Mouse (Mus musculus) cerebellum, postnatal 14 days (tissue): ENCODE data around the gene Fam122a.

ENCODE experiments used
- DNase-seq, 2 experiments: peaks; one replicate each; pipeline ENCODE4 v3.0.0; 2021; ENCODE audit warnings: mixed read lengths in 2 of 2

Fam122a gene

GRCm38 (mm10) chr19:24427258-24427657 is 49.9 kb downstream of the Fam122a start:
- DNase-seq: no peak

- DNase-seq: no peak
These were observed 50.4 kb downstream of the Fam122a start for GRCm38 (mm10) chr19:24426759-24427181.
